8 mouse cellular contexts compared by ENCODE assay signal in the genomic region with DNA sequence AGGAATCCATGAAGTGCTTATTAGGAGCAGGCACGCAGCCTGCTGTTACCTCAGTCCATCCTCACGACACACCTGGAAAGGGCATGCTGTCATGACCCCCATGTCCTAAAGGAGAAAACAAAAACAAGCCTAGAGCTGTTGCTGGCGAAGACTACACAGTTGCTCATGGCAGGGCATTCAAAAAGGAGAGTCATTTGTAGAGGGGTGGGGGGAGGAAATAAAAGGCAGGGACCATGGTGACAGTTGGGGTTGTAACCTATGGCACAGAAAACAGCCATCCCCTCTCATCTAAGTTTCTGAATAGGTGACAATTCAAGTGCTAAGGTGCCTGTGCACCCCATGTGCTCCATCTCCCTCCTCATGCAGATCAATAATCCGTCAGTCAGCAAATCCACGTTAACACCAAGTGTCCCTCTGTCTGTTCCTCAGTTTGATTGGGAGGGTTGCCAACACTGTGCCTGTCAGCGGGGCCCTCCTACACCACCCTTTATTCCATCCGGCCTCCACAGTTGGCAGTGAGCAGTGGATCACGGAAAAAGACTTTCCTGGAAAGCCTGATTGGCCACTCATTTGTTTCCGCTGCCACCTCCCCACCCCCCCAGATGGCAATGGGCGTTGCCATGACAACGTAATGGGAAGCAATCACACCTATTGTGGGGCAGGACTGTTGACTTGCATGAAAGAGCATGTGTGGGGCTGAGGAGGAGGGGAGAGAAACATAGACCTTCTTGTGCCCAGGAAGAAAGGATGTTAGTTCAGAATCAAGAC.
DNase-seq lines count a peak whose midpoint lies in the region; ATAC-seq and TF ChIP-seq lines count a peak whose summit lies in the region.

No protein-coding gene starts in this region.

- H3K27me3 ChIP-seq in kidney, postnatal 0 days (ENCODE audit: insufficient read depth, low read length), result no peaks in the 10 kb centered on the region

- H3K4me2 ChIP-seq in kidney, postnatal 0 days (ENCODE audit: low read length), result no peak overlapping the region

- ATAC-seq in kidney, postnatal 0 days (replicated peaks; ENCODE audit: low FRiP score, low read depth), result no peak
- peak; percentile 69 for ATAC-seq in frontal cortex, adult (ENCODE audit: low TSS enrichment)

- TF ChIP-seq CTCF in kidney, postnatal 0 days (IDR thresholded peaks at IDR 0.05; ENCODE audit: low read depth), result no peak

- H3K4me3 ChIP-seq in kidney, postnatal 0 days (replicated peaks; ENCODE audit: low read depth, low read length), result no peak overlapping the region

- WGBS in kidney, postnatal 0 days, result 32% methylated on average over 11 of the region's 11 CpGs

- no peaks in the 10 kb centered on the region for H3K4me1 ChIP-seq in kidney, postnatal 0 days (replicated peaks; ENCODE audit: insufficient read depth, low read length)

- H3K27ac ChIP-seq in kidney, postnatal 0 days, result no peak overlapping the region

- peak; percentile 20 for DNase-seq in kidney, postnatal 0 days (ENCODE audit: low spot score)
- no peak for DNase-seq in kidney, postnatal 25 days
- DNase-seq in left cerebral cortex, postnatal 10 days (ENCODE audit: extremely low spot score in 1 of 2, low spot score in 2 of 2), result peak; percentile 81 to 82
- peak; percentile 83 for DNase-seq in right cerebral cortex, adult 18-20 months
- DNase-seq in heart, postnatal 25 days (ENCODE audit: low spot score), result no peak
- DNase-seq in heart, adult 9 months (ENCODE audit: low spot score in 2 of 2), result no peak
- no peak for DNase-seq in adipocyte (ENCODE audit: low spot score)

- no peak overlapping the region for H3K9ac ChIP-seq in kidney, postnatal 0 days (ENCODE audit: low read depth, low read length)

- no peaks in the 10 kb centered on the region for H3K36me3 ChIP-seq in kidney, postnatal 0 days (ENCODE audit: insufficient read depth, low read length)

- intact Hi-C loops in left cerebral cortex, postnatal 10 days (cut with DNase I), result no loop called here
- intact Hi-C loops in heart, postnatal 25 days (cut with DNase I), result no loop called here

- no peaks in the 10 kb centered on the region for H3K9me3 ChIP-seq in kidney, postnatal 0 days (replicated peaks; ENCODE audit: low read length)

Comparison
In these comparisons a context has a peak if more than half of its experiments do, and no peak if none do; other contexts are left out.
1. DNase-seq: peak in kidney, postnatal 0 days (single experiment), left cerebral cortex, postnatal 10 days (2 of 2) and right cerebral cortex, adult 18-20 months (single experiment); none in kidney, postnatal 25 days (0 of 2), heart, postnatal 25 days (single experiment), heart, adult 9 months (0 of 2) and adipocyte (single experiment).